Mouse (Mus musculus) liver, embryonic 16.5 days (tissue): ENCODE results near the gene Gm37240. TPM values are rescaled to one million over a fixed set of nuclear protein-coding genes. Genes with fewer than 3 reads are reported as not detected.

Source experiments
- ATAC-seq: fragments of 200-750 bp; cut with Nextera tagmentation; 2 replicates; pipeline ENCODE4 v1.8.0; 2017; ENCODE audit warnings: low read depth, mild to moderate bottlenecking, moderate number of reproducible peaks, moderate library complexity
- H3K27ac ChIP-seq: fragments of 300-500 bp; sonication (generic); 2 replicates; pipeline ENCODE4 v1.5.1; 2014; ENCODE audit warnings: mild to moderate bottlenecking, low read length
- H3K27me3 ChIP-seq: fragments of 300-500 bp; sonication (generic); 2 replicates; pipeline ENCODE4 v1.6.1; 2014; ENCODE audit warnings: low read depth, low read length, mixed read lengths; ENCODE audit not compliant: control insufficient read depth, insufficient read depth
- H3K36me3 ChIP-seq: fragments of 300-500 bp; sonication (generic); 2 replicates; pipeline ENCODE4 v1.6.1; 2014; ENCODE audit warnings: mild to moderate bottlenecking; ENCODE audit not compliant: control insufficient read depth, insufficient read depth
- H3K4me1 ChIP-seq: fragments of 300-500 bp; sonication (generic); 2 replicates; pipeline ENCODE4 v1.6.1; 2014; ENCODE audit warnings: low read depth, low read length, mixed read lengths; ENCODE audit not compliant: control insufficient read depth
- H3K4me2 ChIP-seq: fragments of 300-500 bp; sonication (generic); 2 replicates; pipeline ENCODE4 v1.6.1; 2014; ENCODE audit warnings: low read depth, low read length, mixed read lengths
- H3K4me3 ChIP-seq: fragments of 300-500 bp; sonication (generic); 2 replicates; pipeline ENCODE4 v1.5.1; 2014; ENCODE audit warnings: low read depth, mild to moderate bottlenecking, low read length
- H3K9ac ChIP-seq: fragments of 300-500 bp; sonication (generic); 2 replicates; pipeline ENCODE4 v1.6.1; 2014; ENCODE audit warnings: low read depth, low read length
- H3K9me3 ChIP-seq: fragments of 300-500 bp; sonication (generic); replicated peaks from 2 replicates; pipeline ENCODE4 v1.6.1; 2016; ENCODE audit warnings: low read length; ENCODE audit not compliant: control insufficient read depth
- WGBS: fragments of 180-500 bp; shearing (Covaris S2); extraction: QIAGEN DNeasy Blood & Tissue Kit; methylation state at CpG from one replicate; pipeline ENCODE4 v1.1.7; 2014; ENCODE audit not compliant: insufficient replicate concordance; 5-methylcytosine and 5-hydroxymethylcytosine counted together
- polyA plus RNA-seq: library from polyadenylated mRNA; unstranded; fragments of >200 nt; fragmentation: Nextera tagmentation; extraction: Ambion mirVana; gene quantifications from 2 replicates; pipeline ENCODE4 v1.2.1, GENCODE M21; 2015

The Gm37240 gene
- polyA plus RNA-seq, 1 experiment from 2014 or later, result 0.65 TPM

- no peak overlapping the region for H3K4me3 ChIP-seq
- no peaks in the 10 kb centered on the region for H3K4me1 ChIP-seq
- no peak for ATAC-seq
- H3K27ac ChIP-seq, result no peak overlapping the region
- 56% methylated on average over 1 of the region's 1 CpGs for WGBS
- no peak overlapping the region for H3K9ac ChIP-seq
- no peak overlapping the region for H3K4me2 ChIP-seq
- no peaks in the 10 kb centered on the region for H3K36me3 ChIP-seq
- H3K9me3 ChIP-seq, result no peaks in the 10 kb centered on the region
- no peaks in the 10 kb centered on the region for H3K27me3 ChIP-seq
Measured at GRCm38 (mm10) chr3:85029141-85029540, 858.2 kb downstream of the Gm37240 start.

DNA sequence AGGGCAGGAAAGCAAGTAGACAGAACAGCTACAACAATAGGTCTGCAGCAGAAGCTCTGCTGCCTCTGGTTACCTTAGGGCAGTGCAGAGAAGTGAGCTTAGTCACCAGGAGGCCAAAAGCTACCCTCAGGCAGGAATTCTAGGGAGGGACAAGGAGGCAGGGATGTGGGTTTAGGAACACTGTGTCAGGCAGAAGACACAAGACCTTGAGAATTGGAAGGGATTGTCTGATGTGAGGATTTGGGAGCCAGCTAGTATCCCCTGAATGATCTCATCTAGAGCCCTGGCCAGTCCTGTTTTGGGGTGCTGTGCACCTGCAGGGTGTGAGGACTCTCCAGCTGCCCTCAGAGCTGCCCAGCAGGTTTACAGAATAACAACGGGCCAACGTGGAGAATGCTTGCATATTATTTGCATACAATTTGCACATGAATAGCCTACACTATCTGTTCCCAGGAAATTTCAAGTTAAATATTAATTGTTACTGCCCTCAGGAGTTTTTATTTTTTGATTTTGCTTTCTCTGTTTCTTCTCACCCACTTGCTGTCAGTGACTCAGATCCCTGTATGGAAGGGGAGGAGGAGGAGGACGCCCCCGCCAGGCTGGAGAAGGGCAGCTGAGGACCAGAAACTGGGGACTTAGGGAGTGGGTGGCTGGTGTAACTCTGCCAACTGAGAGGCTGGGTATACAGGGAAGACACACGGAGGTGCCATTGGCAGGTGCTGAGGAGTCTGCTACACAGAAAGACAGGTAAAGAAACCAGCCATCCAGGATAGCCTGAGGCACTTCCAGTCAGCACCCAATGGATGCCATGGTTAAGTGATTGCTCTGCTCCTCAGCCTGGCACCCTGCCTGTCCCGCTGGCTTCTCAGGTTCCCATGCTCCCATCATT lies 862.3 kb downstream of the Gm37240 start:
- no peak overlapping the region for H3K4me2 ChIP-seq
- H3K9me3 ChIP-seq, result no peaks in the 10 kb centered on the region
- H3K4me1 ChIP-seq, result no peaks in the 10 kb centered on the region
- no peak overlapping the region for H3K4me3 ChIP-seq
- no peaks in the 10 kb centered on the region for H3K27me3 ChIP-seq
- no peak overlapping the region for H3K27ac ChIP-seq
- H3K36me3 ChIP-seq, result no peaks in the 10 kb centered on the region
- 27% methylated on average over 6 of the region's 6 CpGs for WGBS
- no peak overlapping the region for H3K9ac ChIP-seq
- no peak for ATAC-seq

- ATAC-seq, result no peak
- Histone ChIP-seq H3K4me3 (no peak overlapping the region), H3K4me2 (no peak overlapping the region), H3K9ac (no peak overlapping the region), H3K27ac (no peak overlapping the region), H3K36me3 (no peaks in the 10 kb centered on the region), H3K27me3 (no peaks in the 10 kb centered on the region), H3K9me3 (no peaks in the 10 kb centered on the region), H3K4me1 (no peaks in the 10 kb centered on the region)
- 40% methylated on average over 2 of the region's 2 CpGs for WGBS
Measured at GRCm38 (mm10) chr3:85024237-85024636, 863.1 kb downstream of the Gm37240 start.

DNA sequence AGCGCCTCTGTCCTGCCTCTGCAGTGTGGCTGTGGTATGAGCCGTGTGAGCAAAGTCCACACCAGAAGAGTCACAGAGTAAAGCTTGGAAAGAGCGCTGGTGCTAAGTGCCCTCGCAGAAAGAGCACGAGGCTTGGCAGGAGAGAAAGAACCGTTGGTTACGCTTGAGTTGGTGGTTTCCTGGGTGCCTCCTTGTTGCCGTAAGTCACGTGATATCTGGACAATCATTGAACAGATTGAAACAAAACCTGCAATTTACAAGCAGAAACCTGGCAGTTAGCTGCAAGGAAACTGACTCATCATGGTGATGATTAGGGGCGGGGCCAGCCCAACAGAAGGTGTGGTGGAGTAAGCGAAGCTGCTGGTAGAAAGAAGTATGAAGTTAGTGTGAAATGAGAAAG lies 864.5 kb downstream of the Gm37240 start:
- ATAC-seq, result no peak
- Histone ChIP-seq H3K4me1 (no peaks in the 10 kb centered on the region), H3K4me3 (no peak overlapping the region), H3K4me2 (no peak overlapping the region), H3K9ac (no peak overlapping the region), H3K27ac (no peak overlapping the region), H3K27me3 (no peaks in the 10 kb centered on the region), H3K9me3 (no peaks in the 10 kb centered on the region), H3K36me3 (no peaks in the 10 kb centered on the region)
- WGBS, result 50% methylated on average over 11 of the region's 11 CpGs

GRCm38 (mm10) chr3:85021816-85022215 lies 865.5 kb downstream of the Gm37240 start:
- no peak overlapping the region for H3K4me2 ChIP-seq
- no peaks in the 10 kb centered on the region for H3K4me1 ChIP-seq

GRCm38 (mm10) chr3:85020137-85020536 lies 867.2 kb downstream of the Gm37240 start:
- H3K27me3 ChIP-seq, result no peaks in the 10 kb centered on the region

More at GRCm38 (mm10) chr3:85021816-85022215, 865.5 kb downstream of the Gm37240 start:
- no peak for ATAC-seq
- H3K9ac ChIP-seq, result no peak overlapping the region
- H3K36me3 ChIP-seq, result no peaks in the 10 kb centered on the region
- WGBS, result 83% methylated on average over 6 of the region's 6 CpGs
- no peak overlapping the region for H3K4me3 ChIP-seq
- H3K9me3 ChIP-seq, result no peaks in the 10 kb centered on the region
- H3K27me3 ChIP-seq, result no peaks in the 10 kb centered on the region
- no peak overlapping the region for H3K27ac ChIP-seq

DNA sequence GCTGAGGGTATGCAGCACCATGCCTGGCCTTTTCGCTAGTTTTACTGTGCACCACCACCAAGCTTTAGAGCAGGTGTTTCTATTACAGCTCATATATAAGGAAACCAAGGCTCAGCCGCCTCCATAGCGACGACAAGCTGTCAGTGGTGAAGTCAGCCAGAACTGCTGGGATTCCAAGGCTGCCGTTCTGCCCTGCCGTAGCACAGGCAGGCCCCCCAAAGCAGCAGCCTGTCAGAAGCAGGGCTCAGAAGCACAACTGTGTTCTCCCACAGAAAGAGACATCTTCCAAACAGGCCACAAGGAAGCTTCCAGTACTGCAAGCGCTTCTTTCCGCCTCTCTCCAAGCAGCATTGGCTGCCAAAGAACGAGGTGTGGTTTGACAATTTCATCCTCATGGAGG lies 871.7 kb downstream of the Gm37240 start:
- Histone ChIP-seq H3K27ac (no peak overlapping the region), H3K9me3 (no peaks in the 10 kb centered on the region), H3K4me1 (no peaks in the 10 kb centered on the region), H3K27me3 (no peaks in the 10 kb centered on the region), H3K9ac (no peak overlapping the region), H3K4me2 (no peak overlapping the region), H3K36me3 (no peaks in the 10 kb centered on the region), H3K4me3 (no peak overlapping the region)
- ATAC-seq, result no peak
- WGBS, result 66% methylated on average over 9 of the region's 9 CpGs

More at GRCm38 (mm10) chr3:85020137-85020536, 867.2 kb downstream of the Gm37240 start:
- Histone ChIP-seq H3K4me3 (no peak overlapping the region), H3K9me3 (no peaks in the 10 kb centered on the region), H3K36me3 (no peaks in the 10 kb centered on the region), H3K9ac (no peak overlapping the region), H3K27ac (no peak overlapping the region), H3K4me2 (no peak overlapping the region), H3K4me1 (no peaks in the 10 kb centered on the region)
- ATAC-seq, result no peak

GRCm38 (mm10) chr3:85012889-85013288 lies 874.4 kb downstream of the Gm37240 start:
- H3K27ac ChIP-seq, result no peak overlapping the region
- 67% methylated on average over 6 of the region's 6 CpGs for WGBS
- H3K9ac ChIP-seq, result no peak overlapping the region
- no peaks in the 10 kb centered on the region for H3K9me3 ChIP-seq
- no peaks in the 10 kb centered on the region for H3K27me3 ChIP-seq
- H3K4me3 ChIP-seq, result no peak overlapping the region
- no peaks in the 10 kb centered on the region for H3K4me1 ChIP-seq
- ATAC-seq, result no peak
- no peak overlapping the region for H3K4me2 ChIP-seq
- H3K36me3 ChIP-seq, result no peaks in the 10 kb centered on the region

DNA sequence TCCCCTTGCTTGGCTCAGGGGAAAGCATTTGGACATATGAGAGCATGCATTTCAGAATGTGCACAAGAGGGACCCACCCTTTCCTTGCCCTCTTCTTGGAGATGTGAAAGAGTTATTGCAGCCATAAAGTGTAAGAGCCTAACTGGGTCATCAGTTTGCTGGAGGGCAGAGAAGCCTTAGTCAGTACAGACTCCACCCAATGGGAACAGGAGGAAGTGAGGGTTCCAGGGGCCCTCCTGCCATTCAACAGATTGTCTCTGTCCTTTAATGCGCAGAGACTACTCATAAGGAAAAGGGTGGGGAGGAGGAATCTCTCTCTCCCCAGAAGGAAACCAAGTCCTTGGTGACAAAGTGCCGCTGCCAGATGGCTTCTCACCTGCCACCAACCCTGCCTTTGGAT lies 882.1 kb downstream of the Gm37240 start:
- no peaks in the 10 kb centered on the region for H3K4me1 ChIP-seq
- no peak overlapping the region for H3K4me2 ChIP-seq
- no peaks in the 10 kb centered on the region for H3K36me3 ChIP-seq
- no peak for ATAC-seq
- no peaks in the 10 kb centered on the region for H3K27me3 ChIP-seq
- no peaks in the 10 kb centered on the region for H3K9me3 ChIP-seq
- H3K27ac ChIP-seq, result no peak overlapping the region
- H3K9ac ChIP-seq, result no peak overlapping the region
- no peak overlapping the region for H3K4me3 ChIP-seq
- 39% methylated on average over 2 of the region's 2 CpGs for WGBS
